Mouse (Mus musculus) skeletal muscle tissue, adult 2 months (tissue): Measurements from ENCODE around the gene Shd.

Experiments used
- DNase-seq: peaks from one replicate; pipeline ENCODE4 v3.0.0-alpha.2; 2012; ENCODE audit warnings: low read depth, low spot score

The Shd gene

DNA sequence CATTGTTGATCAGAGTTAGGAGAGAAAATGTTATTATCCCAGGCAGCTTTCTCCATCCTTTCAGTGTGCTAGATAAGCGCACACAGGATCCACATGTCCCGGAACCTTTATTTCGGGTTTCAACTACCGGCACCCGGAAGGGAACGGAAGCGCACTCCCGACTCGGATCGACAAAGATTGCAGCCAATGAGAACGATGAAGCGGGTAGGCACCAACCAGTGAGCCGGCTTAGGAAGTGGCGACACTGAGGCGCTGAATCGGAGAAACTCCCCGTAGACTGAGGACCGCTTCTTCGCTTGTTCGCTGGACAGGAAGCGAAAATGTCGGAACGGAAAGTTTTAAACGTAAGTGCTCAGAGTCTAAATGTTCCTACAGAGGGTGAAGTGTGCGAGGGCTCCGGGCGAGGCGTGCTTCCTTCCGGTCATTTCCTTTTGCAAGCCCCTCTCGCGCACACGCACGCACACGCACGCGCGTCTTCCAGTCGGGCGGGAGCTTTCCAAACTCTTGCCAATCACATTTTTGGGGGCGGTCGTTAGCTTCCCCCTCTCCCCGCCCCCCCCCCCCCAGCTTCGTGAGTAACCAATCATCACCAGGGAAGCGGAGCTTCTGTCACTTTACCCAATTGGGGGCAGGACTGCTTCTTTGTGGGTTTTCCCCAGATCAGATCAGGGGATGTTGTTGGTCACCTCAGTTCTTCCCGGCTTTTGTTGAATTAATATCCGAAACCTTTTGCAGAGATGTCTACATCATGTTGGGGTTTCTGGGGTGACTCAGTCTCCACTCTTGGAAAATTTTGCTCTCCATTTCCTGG, 11.1 kb upstream of the Shd start, which contains the start of gene Yju2:
Gene Yju2, plus strand, starts transcription at position 182 of the 811 bp plus-strand sequence.
- peak; percentile 93 for DNase-seq

DNA sequence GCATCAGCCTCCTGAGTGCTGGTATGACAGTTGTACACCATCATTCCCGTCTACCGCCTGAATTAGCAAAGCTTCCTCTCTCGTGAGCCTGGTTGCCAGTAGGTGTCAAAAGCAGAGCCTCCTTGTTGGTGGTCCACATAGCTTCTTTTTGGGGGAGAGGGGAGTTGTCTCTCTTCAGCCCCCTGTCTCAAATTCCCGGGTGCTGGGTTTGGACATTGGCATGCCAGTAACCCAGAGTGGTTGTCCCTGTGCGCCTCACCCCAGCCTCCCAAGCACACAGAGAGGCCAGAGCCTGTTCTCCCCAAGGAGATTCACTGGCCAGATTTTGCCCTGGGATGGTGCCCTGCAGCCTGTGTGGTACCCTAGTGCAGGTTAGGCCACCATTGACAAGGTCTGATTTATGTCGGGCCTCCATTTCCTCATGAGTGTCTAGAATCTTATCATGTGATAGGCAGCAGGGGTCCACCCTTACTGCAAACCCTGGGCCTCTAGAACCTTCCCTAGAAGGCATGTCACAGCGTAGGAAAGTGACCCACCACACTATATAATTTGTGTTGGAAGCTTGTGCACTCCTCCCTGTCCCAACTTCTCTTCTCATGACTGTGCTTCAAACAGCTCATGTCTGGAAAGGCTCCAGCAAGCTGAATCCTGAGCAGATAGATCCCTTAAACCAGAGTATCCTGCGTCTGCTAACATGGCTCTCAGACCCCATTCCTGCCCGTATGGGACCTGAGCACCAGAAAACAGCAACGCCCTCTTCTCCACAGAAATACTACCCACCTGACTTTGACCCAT, 10.1 kb upstream of the Shd start:
- DNase-seq: no peak

DNA sequence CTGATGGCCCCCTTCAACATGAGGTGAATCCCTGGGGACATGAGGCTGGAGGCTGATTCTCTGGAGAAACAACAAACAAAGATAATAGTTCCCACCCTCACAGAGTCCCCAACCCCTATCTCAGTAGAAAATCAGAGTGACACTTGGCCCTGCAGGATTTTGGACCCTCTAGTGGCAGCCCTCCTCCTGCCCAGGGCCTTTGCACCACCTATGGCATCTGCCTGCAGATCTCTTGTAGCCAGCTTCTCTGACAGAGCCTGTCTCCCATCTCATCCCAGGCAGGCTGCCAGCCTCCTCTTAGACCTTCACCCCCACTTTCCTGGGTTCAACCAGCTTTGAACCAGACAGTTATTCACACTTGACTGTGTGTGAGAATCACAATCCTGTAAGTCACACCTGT, 9.5 kb upstream of the Shd start:
- DNase-seq: no peak

DNA sequence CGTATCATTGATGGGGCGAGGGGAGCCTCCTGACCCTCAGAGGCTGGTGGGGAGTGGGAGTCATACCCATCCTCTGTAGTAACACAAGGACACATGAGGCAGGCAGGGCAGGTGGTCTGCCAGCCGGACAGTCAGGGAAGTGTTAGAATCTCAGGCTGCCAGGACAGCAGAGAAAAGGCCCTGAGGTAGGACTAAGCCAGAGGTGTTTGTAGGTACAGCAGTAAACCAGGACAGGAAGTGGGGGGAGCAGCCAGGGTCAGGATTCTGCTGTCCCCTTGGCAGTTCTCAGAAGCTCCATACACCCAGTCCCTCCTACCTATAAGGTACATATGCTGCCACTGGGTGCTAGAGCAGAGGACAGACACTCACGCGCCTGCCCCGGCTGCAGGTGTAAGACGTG, 8.6 kb upstream of the Shd start:
- DNase-seq: no peak

DNA sequence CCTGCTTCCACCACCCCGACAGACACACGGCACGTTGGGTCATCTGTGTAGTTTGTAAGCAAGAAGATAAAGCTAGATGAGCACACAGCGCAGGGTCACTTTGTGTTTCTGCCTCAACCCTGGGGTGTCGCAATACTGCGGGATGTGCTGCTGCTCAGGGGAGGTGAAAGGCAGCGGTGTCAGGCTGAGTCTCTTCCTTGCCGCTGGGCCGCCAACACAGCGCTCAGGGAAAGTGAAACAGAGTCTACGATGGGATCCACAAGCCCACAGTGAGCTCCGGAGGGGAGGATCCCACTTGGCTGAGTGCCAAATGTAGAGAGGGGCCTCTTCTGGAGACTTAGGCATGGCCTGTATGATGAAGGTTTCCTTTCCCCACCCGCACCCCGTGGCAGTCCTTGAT, 7.1 kb upstream of the Shd start:
- no peak for DNase-seq

DNA sequence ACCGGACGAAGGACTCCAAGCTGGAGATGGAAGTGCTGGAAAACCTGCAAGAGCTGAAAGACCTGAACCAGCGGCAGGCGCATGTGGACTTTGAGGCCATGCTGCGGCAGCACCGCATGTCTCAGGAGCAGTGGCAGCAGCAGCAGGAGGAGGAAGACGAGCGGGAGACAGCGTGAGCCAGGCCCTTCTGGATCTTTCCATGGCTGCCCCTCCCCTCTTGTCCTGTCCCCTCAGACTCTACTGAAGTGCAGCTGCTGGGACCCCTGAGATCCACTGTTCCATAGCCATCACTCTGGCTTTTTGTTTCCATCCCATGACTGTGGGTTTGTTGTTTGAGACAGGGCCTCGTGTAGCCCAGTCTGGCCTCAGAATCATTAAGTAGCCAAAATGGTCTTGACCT, 5.8 kb upstream of the Shd start:
- no peak for DNase-seq

DNA sequence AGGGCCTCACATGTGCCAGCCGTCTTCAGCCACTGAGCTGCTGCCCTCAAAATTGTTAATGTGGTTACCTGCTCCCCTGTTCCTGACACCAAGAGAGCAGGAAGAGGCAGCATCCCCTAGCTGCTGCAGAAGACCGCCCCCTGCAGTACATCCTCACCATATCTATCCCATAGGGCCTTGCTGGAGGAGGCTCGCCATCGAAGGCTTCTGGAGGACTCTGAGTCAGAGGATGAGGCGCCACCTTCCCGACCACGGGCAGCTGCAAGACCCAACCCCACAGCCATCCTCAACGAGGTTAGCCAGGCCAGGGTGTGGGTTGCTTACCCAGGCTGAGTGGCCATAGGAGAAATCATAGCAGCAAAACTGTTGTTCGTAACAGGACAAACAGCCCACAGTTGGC, 5.3 kb upstream of the Shd start:
- DNase-seq: no peak

DNA sequence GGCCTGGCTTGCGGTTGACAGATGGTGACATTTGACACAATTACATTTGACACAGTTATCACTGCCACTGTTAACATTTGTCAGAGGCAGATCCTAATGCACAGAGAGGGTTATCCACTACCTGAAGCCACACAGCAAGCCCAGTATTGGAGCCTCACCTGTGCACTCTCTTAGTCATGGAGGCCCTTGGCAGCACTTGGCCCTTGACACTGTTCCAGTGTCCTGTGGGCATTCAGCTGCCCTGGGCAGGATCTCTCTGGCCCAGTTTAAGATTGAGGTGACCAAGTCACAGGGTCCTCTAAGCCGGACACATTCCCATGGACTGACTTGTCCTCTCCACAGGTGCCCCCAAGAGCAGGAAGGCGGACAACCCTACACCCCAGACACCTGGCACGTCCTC, 3.1 kb upstream of the Shd start:
- DNase-seq: no peak

DNA sequence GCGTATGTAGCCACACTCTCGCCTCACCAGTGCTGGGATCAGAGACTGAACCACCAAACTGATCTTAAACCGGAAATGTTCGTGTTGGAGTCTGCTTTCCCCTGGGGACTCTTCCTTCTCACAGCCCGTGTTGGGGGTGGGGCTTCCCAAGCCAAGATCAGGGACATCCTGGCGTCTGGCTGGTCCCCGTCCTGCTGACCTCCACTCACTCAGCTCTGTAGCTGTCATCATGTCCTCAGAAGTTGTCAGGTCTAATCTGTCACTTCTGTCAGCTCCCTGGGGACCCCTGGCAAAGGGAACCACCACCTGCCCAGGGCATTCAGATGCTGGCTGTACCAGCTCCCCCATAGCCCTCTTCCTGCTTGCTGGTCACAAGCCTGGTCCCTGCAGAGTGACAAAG, 2.1 kb upstream of the Shd start:
- no peak for DNase-seq

DNA sequence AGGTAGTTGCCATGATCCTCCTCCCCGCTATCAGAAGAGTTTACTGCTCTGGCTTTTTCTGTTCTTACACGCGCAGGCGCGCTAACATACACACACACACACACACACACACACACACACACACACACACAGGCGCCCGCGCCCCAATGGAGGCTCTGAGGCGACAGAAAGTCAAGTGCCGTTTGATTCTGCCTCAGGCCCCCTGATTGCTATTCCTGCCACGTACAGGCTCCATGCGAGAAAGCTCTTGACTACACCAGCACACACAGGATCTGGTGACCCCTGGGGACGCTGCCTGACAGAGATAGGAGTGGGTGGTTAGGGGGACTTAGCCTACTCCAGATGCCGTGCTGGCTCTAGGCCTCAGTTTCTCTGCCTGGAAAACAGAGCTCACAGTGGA, 707 bp upstream of the Shd start:
- DNase-seq: no peak

DNA sequence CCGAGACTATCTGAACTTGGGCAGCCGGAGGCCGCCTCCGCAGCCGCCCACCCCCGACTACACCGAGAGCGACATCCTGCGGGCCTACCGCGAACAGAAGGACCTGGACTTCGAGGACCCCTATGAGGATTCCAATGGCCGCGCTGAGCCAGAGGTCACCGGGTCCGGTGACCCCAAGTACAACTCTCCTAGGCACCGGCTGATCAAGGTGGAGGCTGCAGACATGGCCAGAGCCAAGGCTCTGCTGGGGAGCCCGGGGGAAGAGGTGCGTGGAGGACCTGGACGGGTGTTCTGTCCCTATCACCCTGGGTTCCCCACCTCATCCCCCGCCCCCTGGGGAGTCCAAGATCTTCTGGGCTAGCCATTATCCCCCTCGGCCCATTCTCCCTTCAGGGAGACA, 1.2 kb downstream of the Shd start:
- DNase-seq: no peak

DNA sequence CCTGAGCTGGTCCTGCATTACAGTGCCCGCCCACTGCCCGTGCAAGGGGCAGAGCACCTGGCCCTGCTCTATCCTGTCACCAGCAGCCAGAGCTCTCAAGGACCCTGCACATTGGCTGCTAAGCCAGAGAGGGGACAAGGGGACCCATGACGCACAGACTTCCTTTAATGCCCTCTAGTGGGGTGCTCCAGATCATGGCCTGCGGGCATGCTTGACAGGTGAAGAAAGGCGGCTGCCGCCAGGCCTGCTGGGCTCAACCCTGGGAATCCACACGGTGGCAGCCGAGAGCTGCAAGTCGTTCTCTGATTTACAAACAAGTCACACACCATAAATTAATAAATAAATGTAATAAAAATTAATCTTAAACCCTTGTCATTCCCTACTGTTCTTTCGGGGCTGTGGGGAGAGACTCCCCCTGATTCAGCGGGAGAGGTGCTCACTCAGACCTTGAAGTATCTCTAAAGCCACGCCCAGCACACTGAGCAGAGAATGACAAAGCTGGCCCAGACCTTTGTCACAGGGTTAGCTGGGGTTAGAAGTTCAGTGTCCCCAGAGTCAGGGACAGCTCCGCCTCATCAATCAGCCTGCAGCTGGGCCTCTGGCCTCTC, 6.1 kb downstream of the Shd start:
- peak; percentile 59 for DNase-seq

DNA sequence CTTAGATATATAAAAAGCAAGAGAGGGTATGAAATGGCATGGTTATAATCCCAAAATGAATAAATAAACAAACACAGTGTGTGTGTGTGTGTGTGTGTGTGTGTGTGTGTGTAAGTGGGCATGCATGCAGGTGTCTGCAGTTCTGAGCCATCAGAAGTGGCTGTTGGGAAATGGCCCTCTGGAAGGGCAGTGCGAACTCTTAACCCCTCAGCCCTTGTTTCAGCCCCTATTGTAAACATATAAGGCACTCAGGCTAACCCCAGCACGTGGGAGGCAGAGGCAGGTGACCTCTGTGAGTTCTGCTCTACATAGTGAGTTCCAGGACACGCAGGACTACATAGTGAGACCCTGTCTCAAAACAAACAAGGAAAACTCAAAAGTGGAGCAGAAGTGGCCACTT, 7.0 kb downstream of the Shd start:
- DNase-seq: no peak

DNA sequence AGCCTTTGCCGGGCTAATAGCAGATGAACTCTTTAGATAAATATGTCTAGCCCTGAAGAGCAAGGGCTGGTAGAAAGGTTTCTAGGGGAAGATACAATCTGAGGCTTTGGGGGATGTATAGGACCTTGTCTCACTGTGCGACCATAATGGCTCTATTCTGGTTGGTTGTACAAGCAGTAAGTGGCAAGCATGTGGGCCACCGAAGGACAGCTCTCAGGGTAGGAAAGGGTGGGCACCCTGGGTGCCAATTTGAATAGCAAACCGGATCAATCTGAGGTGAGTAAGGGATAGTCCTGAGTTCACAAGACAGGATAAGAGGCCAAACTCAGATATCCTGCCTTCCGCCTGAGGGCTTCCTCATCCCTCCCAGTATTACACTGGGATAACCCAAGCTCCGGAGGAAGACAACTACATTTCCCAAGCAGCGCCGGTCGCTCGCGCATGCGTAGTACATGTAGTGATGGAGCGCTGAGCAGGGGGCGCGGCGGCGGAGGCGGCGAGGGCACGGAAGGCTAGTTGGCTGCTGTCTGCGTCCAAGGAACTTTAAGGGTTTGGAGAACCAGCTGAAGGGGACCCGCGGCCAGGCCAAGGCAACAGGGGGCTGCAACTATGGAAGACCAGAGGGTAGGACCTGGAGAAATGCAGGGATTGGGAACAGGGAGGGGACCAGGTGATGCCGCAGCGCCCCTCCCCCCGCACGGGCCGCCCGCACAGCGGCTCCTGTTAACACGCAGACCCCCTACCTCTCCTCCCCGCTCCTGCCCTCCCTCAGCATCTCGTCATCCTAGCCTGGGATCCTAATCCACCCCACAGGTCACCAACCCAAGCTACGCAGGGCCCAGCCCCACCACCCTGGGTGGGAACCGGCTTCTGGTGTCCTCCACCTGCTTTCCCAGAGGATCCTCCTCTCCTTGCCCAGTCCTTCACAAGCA, 16.0 kb downstream of the Shd start, which contains the start of gene Fsd1:
Gene Fsd1, plus strand, starts transcription at position 480 of the 932 bp plus-strand sequence.
- no peak for DNase-seq

DNA sequence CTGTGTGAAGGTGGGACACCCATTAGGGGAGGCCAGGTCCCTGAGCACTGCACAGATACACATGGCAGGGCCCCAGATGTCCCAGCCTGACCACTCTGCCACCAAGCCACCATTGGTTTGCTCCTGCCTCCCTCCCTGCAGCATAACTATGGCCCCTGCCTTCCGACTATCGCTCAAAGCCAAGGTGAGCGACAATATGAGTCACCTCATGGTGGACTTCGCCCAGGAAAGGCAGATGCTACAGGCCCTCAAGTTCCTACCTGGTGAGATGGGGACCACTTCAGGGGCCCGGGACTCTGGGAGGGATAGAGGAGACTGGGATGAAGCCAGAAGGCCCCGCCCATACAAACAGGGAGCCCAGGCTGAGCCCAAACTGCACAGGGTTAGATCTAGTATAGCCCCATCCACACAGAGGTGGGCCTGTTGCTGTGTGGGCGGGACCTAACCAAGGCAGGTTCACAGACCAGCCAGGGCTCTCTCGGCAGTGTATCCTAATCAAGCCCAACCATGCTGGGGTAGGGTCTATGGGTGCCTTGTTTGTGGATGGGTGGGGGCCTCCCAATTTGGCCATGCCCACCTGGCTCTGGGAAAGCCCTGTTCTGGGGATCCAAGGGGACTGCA, 20.1 kb downstream of the Shd start:
- DNase-seq: no peak

DNA sequence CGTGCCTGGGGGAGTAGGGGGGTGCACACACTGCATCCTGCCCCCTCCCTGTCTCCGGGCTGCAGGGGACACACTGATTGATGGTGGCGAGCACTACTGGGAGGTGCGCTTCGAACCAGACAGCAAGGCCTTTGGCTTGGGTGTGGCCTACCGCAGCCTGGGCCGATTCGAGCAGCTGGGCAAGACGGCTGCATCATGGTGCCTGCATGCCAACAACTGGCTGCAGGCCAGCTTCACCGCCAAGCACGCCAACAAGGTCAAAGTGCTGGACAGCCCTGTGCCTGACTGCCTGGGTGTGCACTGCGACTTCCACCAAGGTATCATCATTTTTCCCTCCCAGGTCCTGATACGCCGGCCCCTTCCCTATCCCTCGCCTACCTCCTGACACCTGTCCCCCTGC, 25.7 kb downstream of the Shd start:
- no peak for DNase-seq

DNA sequence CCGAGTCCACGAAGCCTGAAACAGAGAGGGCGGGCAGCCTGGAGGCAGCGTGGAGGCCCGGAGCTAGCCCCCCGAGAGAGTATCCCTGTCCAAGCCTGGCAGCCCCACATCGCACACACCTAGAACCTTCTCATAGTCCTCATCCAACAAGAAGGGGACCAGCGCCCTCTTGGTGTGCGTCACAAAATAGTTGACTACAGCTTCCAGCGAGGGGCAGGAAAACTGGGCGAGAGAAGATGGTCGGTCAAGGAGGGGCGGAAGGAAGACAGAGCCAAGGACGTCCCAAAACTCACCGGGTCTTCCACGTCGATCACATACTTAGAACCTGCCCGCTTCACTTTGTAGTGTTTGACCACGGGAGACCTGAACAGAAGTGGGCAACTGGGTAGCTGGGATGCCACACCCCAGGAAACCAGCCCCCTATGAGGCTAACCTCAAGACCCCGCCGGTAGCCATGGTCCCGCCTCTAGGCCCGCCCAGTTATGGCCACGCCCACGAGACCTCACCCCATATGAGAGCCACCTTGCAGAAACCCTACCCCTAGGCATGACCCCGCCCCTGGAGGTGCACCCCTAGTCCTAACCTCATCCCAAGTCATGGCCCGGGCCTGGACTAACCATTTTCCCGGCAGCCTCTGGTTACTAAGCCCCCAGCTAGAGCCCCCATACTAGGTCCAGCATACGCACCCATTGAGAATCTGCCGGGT, 29.7 kb downstream of the Shd start:
- DNase-seq: no peak

DNA sequence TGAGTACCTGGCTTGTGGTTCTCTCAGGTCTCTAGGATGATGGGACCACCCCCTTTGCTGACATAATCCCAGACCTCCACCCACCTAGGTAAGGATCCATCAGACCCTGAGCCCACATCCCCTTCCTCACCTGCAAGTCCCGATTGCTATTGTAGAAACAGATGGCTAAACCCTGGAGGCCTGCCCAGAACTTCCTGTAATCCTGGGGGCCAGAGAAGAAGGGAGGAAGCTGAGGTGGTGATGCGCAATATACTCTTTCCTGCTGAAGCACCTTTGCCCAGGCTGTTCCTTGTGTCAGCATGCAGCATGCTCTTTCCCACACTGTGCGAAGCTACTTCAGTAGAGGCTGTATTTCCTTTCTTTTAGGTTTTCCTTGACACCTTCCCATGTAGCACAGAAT, 32.7 kb downstream of the Shd start:
- DNase-seq: no peak

DNA sequence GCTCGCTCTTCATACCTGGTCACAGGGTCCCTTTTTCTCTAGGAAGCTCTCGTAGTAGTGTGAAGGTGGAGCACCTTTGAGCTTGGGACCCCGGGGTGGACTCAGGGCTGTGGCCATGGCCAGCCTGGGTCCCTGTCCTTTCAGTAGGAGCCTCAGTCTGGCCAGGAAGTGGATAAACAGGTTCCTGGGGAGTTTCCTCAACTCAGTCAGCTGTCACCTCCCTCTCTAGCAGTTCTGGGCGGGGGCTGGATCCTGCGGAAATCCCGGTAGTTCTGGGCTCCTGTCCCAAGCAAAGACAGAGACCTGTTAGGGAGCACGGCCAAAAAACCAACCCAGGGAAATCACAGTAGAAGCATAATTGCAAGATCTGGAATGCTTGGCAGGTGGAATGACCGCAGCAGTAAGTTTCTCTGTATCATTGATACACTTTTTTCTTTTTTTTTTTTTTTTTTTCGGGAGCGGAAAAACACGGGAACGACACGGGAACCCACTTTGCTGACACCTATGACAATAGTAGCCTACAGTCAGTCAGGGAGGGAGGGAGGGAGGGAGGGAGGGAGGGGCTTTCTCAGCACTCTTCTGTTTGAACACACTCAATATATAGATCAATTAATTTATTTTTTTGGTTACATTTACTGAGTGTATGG, 35.3 kb downstream of the Shd start, which contains the start of the genes Stap2 and Mpnd:
Gene Stap2, minus strand, starts transcription at position 170 of the 647 bp plus-strand sequence.
Gene Mpnd, plus strand, starts transcription at position 297 of the 647 bp plus-strand sequence.
- peak; percentile 83 for DNase-seq

DNA sequence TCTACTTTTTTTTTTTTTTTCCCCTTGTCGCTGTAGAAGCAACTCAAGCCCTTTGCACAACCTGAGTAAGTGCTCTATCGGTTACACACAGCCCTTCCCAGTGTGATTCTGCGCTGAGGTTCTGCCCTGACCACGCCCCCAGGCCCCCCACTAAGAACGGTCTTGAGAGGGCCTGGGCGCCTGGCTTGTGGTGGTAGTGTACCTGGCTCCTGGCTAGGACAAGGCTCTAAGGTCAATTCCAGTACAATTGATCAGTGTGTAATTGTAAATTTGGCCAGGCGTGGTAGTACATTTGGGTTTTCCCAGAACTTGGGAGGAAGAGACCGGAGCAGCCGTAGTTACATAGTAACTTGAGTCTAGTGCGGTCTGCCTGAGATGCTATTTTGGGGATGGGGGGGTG, 36.7 kb downstream of the Shd start:
- no peak for DNase-seq
